Mouse (Mus musculus) kidney, adult 2 months (tissue): ENCODE data around the gene Actr2. TPM values are rescaled to one million over a fixed set of nuclear protein-coding genes. Genes with fewer than 3 reads are reported as not detected.

ENCODE experiments used
- DNase-seq: peaks from one replicate; pipeline ENCODE4 v3.0.0; 2021
- H3K27ac ChIP-seq: fragments of 200-500 bp; 2 replicates; pipeline ENCODE4 v1.5.1; 2012; ENCODE audit warnings: low read depth, low read length, control low read depth, inconsistent platforms; ENCODE audit not compliant: insufficient read depth
- H3K27me3 ChIP-seq: fragments of 200-500 bp; replicated peaks from 2 replicates; pipeline ENCODE4 v1.6.1; 2012; ENCODE audit warnings: mild to moderate bottlenecking, moderate library complexity, low read length, inconsistent platforms; ENCODE audit not compliant: control insufficient read depth, insufficient read depth
- H3K36me3 ChIP-seq: fragments of 200-500 bp; 2 replicates; pipeline ENCODE4 v1.6.1; 2012; ENCODE audit warnings: mild to moderate bottlenecking, moderate library complexity, low read length, inconsistent platforms; ENCODE audit not compliant: control insufficient read depth, insufficient read depth
- H3K4me1 ChIP-seq: fragments of 200-500 bp; 2 replicates; pipeline ENCODE4 v1.6.1; 2011; ENCODE audit warnings: low read length; ENCODE audit not compliant: control insufficient read depth, insufficient read depth
- H3K4me3 ChIP-seq: fragments of 200-500 bp; 2 replicates; pipeline ENCODE4 v1.5.1; 2011; ENCODE audit warnings: mild to moderate bottlenecking, low read depth, low read length, control low read depth; ENCODE audit not compliant: insufficient read depth
- CTCF ChIP-seq: fragments of 200-500 bp; conservative IDR thresholded peaks from 2 replicates; pipeline ENCODE4 v1.5.1; 2011; ENCODE audit warnings: low read depth, mild to moderate bottlenecking, control low read depth, low read length, moderate library complexity, mixed read lengths; ENCODE audit not compliant: insufficient read depth, insufficient read length
- POLR2A ChIP-seq: fragments of 200-500 bp; IDR thresholded peaks from one replicate; pipeline ENCODE4 v1.6.1; 2011; ENCODE audit warnings: low read depth, low read length, control low read depth
- WGBS: fragments of 180-500 bp; shearing (Covaris S2); methylation state at CpG from one replicate; pipeline ENCODE4 v1.1.7; 2018; 5-methylcytosine and 5-hydroxymethylcytosine counted together
- polyA plus RNA-seq: library from polyadenylated mRNA; depleted of rRNA; stranded (reverse); fragments of >200 nt; gene quantifications from 2 replicates; pipeline ENCODE4 v1.2.3, GENCODE M21; 2012

Gene Actr2
- polyA plus RNA-seq, 1 experiment, result 38.8 TPM

GRCm38 (mm10) chr11:20027719-20028118, 85.0 kb downstream of the Actr2 start:
- H3K27me3 ChIP-seq, result no peaks in the 10 kb centered on the region

GRCm38 (mm10) chr11:20025899-20026298, 86.8 kb downstream of the Actr2 start:
- peak; percentile 48 for DNase-seq
- TF ChIP-seq POLR2A (no peak), CTCF (0 out of 2 replicates have a peak, but pooled peaks have one; percentile 14)
- WGBS, result 46% methylated on average over 11 of the region's 11 CpGs
- H3K36me3 ChIP-seq, result no peaks in the 10 kb centered on the region; the same call in 1 of the 2 replicates
- H3K27me3 ChIP-seq, result no peaks in the 10 kb centered on the region
- H3K4me3 ChIP-seq, result no peak overlapping the region
- no peaks in the 10 kb centered on the region; the same call in 1 of the 2 replicates for H3K4me1 ChIP-seq
- no peak overlapping the region for H3K27ac ChIP-seq

More at GRCm38 (mm10) chr11:20027719-20028118, 85.0 kb downstream of the Actr2 start:
- no peaks in the 10 kb centered on the region; the same call in 1 of the 2 replicates for H3K4me1 ChIP-seq
- peak; percentile 56 for DNase-seq
- TF ChIP-seq POLR2A (no peak), CTCF (no peak)
- H3K36me3 ChIP-seq, result no peaks in the 10 kb centered on the region
- 31% methylated on average over 9 of the region's 9 CpGs for WGBS
- no peak overlapping the region for H3K27ac ChIP-seq
- H3K4me3 ChIP-seq, result no peak overlapping the region

- H3K36me3 ChIP-seq, result no peaks in the 10 kb centered on the region; the same call in 1 of the 2 replicates
- no peak for TF ChIP-seq CTCF
- TF ChIP-seq POLR2A, result no peak
- 94% methylated on average over 14 of the region's 14 CpGs for WGBS
Measured at GRCm38 (mm10) chr11:20022911-20023482, 89.7 kb downstream of the Actr2 start.

GRCm38 (mm10) chr11:20022462-20022861, 90.3 kb downstream of the Actr2 start:
- H3K4me1 ChIP-seq, result no peaks in the 10 kb centered on the region
- TF ChIP-seq CTCF (no peak), POLR2A (no peak)
- 86% methylated on average over 2 of the region's 2 CpGs for whole genome bisulfite sequencing
- no peaks in the 10 kb centered on the region; the same call in 1 of the 2 replicates for H3K36me3 ChIP-seq
- H3K4me3 ChIP-seq, result no peak overlapping the region
- no peaks in the 10 kb centered on the region for H3K27me3 ChIP-seq
- DNase-seq, result no peak
- no peak overlapping the region for H3K27ac ChIP-seq

More at GRCm38 (mm10) chr11:20022911-20023482, 89.7 kb downstream of the Actr2 start:
- Histone ChIP-seq H3K27ac (no peak overlapping the region), H3K27me3 (no peaks in the 10 kb centered on the region), H3K4me3 (no peak overlapping the region), H3K4me1 (no peaks in the 10 kb centered on the region; the same call in 1 of the 2 replicates)
- DNase-seq, result no peak

GRCm38 (mm10) chr11:20020720-20021119, 92.0 kb downstream of the Actr2 start:
- 99% methylated on average over 35 of the region's 35 CpGs for WGBS
- Histone ChIP-seq H3K27me3 (no peaks in the 10 kb centered on the region), H3K27ac (no peak overlapping the region), H3K4me1 (no peaks in the 10 kb centered on the region), H3K4me3 (no peak overlapping the region), H3K36me3 (no peaks in the 10 kb centered on the region; the same call in 1 of the 2 replicates)
- no peak for DNase-seq
- TF ChIP-seq CTCF (no peak), POLR2A (no peak)

GRCm38 (mm10) chr11:20018905-20019304, 93.8 kb downstream of the Actr2 start:
- no peaks in the 10 kb centered on the region for H3K4me1 ChIP-seq
- TF ChIP-seq CTCF (no peak), POLR2A (no peak)
- no peak overlapping the region for H3K4me3 ChIP-seq
- H3K27ac ChIP-seq, result no peak overlapping the region
- 96% methylated on average over 2 of the region's 2 CpGs for WGBS
- H3K36me3 ChIP-seq, result no peaks in the 10 kb centered on the region; the same call in 1 of the 2 replicates
- DNase-seq, result no peak
- no peaks in the 10 kb centered on the region for H3K27me3 ChIP-seq

- H3K36me3 ChIP-seq, result no peaks in the 10 kb centered on the region; the same call in 1 of the 2 replicates
- no peak overlapping the region for H3K4me3 ChIP-seq
- H3K4me1 ChIP-seq, result peaks cover 2% of the 10 kb centered on the region; the same call in 1 of the 2 replicates
- WGBS, result 72% methylated on average over 13 of the region's 13 CpGs
- TF ChIP-seq CTCF (no peak), POLR2A (no peak)
- H3K27ac ChIP-seq, result no peak overlapping the region
- DNase-seq, result no peak
- no peaks in the 10 kb centered on the region for H3K27me3 ChIP-seq
Measured at GRCm38 (mm10) chr11:20017937-20018336, 94.8 kb downstream of the Actr2 start.
